Mouse (Mus musculus) lung, postnatal 0 days (tissue): ENCODE data around the gene Rbpjl. TPM values are rescaled to one million over a fixed set of nuclear protein-coding genes. Genes with fewer than 3 reads are reported as not detected.
A peak's percentile ranks its signal among the peaks of the same experiment; 100 is the strongest.

ENCODE experiments used
- ATAC-seq: fragments of 200-750 bp; cut with Nextera tagmentation; 2 replicates; pipeline ENCODE4 v1.8.0; 2017; ENCODE audit warnings: moderate library complexity
- DNase-seq: peaks from one replicate; pipeline ENCODE4 v3.0.0-alpha.2; 2016; ENCODE audit warnings: low spot score
- H3K27ac ChIP-seq: fragments of 300-500 bp; sonication (generic); 2 replicates; pipeline ENCODE4 v1.5.1; 2014; ENCODE audit warnings: antibody characterized with exemption, mild to moderate bottlenecking, low read length, mixed read lengths
- H3K27me3 ChIP-seq: fragments of 300-500 bp; sonication (generic); replicated peaks from 2 replicates; pipeline ENCODE4 v1.6.1; 2014; ENCODE audit warnings: low read length, mixed read lengths; ENCODE audit not compliant: insufficient read depth
- H3K36me3 ChIP-seq: fragments of 300-500 bp; sonication (generic); 2 replicates; pipeline ENCODE4 v1.6.1; 2014; ENCODE audit warnings: low read length, mixed read lengths; ENCODE audit not compliant: insufficient read depth
- H3K4me1 ChIP-seq: fragments of 300-500 bp; sonication (generic); 2 replicates; pipeline ENCODE4 v1.6.1; 2014; ENCODE audit warnings: antibody characterized with exemption, low read depth, low read length, mixed read lengths; ENCODE audit not compliant: insufficient read depth
- H3K4me2 ChIP-seq: fragments of 300-500 bp; sonication (generic); replicated peaks from 2 replicates; pipeline ENCODE4 v1.6.1; 2014; ENCODE audit warnings: low read depth, mild to moderate bottlenecking, low read length, moderate library complexity, mixed read lengths
- H3K4me3 ChIP-seq: fragments of 300-500 bp; sonication (generic); 2 replicates; pipeline ENCODE4 v1.5.1; 2014; ENCODE audit warnings: low read depth, low read length
- H3K9ac ChIP-seq: fragments of 300-500 bp; sonication (generic); replicated peaks from 2 replicates; pipeline ENCODE4 v1.6.1; 2014; ENCODE audit warnings: low read depth, mild to moderate bottlenecking
- H3K9me3 ChIP-seq: fragments of 300-500 bp; sonication (generic); 2 replicates; pipeline ENCODE4 v1.6.1; 2016; ENCODE audit warnings: low read length, mixed read lengths
- CTCF ChIP-seq: IDR thresholded peaks from 2 replicates; pipeline ENCODE4 v1.5.1; 2016; ENCODE audit warnings: antibody characterized with exemption, mild to moderate bottlenecking
- EP300 ChIP-seq: IDR thresholded peaks from 2 replicates; pipeline ENCODE4 v1.6.1; 2016; ENCODE audit warnings: antibody characterized with exemption, mild to moderate bottlenecking, control low read depth
- WGBS: fragments of 180-500 bp; shearing (Covaris S2); extraction: QIAGEN DNeasy Blood & Tissue Kit; methylation state at CpG from one replicate; pipeline ENCODE4 v1.1.7; 2014; 5-methylcytosine and 5-hydroxymethylcytosine counted together
- polyA plus RNA-seq: library from polyadenylated mRNA; unstranded; fragments of >200 nt; fragmentation: Nextera tagmentation; extraction: Ambion mirVana; gene quantifications from 2 replicates; pipeline ENCODE4 v1.2.1, GENCODE M21; 2015

The Rbpjl gene
- polyA plus RNA-seq, 1 experiment from 2014 or later, result 29.7 TPM

GRCm38 (mm10) chr2:164360974-164361657 is 41.8 kb upstream of the Rbpjl start:
- Histone ChIP-seq H3K4me2 (no peak overlapping the region), H3K4me1 (no peaks in the 10 kb centered on the region), H3K9me3 (no peaks in the 10 kb centered on the region), H3K27me3 (no peaks in the 10 kb centered on the region), H3K36me3 (no peaks in the 10 kb centered on the region), H3K9ac (no peak overlapping the region), H3K27ac (no peak overlapping the region), H3K4me3 (no peak overlapping the region)
- DNase-seq, result peak; percentile 55
- TF ChIP-seq CTCF, result no peak
- no peak for TF ChIP-seq EP300
- no peak for ATAC-seq
- WGBS, result 26% methylated on average over 13 of the region's 13 CpGs

- WGBS, result 15% methylated on average over 3 of the region's 3 CpGs
- no peak overlapping the region for H3K4me3 ChIP-seq
- TF ChIP-seq EP300 (no peak), CTCF (no peak)
- peaks cover 3% of the 10 kb centered on the region; the same call in 1 of the 2 replicates for H3K4me1 ChIP-seq
- no peaks in the 10 kb centered on the region for H3K36me3 ChIP-seq
- no peak overlapping the region for H3K27ac ChIP-seq
- no peaks in the 10 kb centered on the region for H3K9me3 ChIP-seq
- no peak overlapping the region for H3K9ac ChIP-seq
- no peaks in the 10 kb centered on the region for H3K27me3 ChIP-seq
- DNase-seq (no peak), ATAC-seq (no peak)
- H3K4me2 ChIP-seq, result no peak overlapping the region
Measured at GRCm38 (mm10) chr2:164366947-164367346, 36.0 kb upstream of the Rbpjl start.

- no peak overlapping the region for H3K4me2 ChIP-seq
- ATAC-seq, result no peak
- no peaks in the 10 kb centered on the region for H3K27me3 ChIP-seq
- H3K4me3 ChIP-seq, result no peak overlapping the region
- no peaks in the 10 kb centered on the region for H3K9me3 ChIP-seq
- no peaks in the 10 kb centered on the region for H3K36me3 ChIP-seq
- WGBS, result 64% methylated on average over 6 of the region's 6 CpGs
- no peak overlapping the region for H3K27ac ChIP-seq
- H3K4me1 ChIP-seq, result peaks cover 3% of the 10 kb centered on the region; the same call in 1 of the 2 replicates
- no peak overlapping the region for H3K9ac ChIP-seq
- no peak for TF ChIP-seq EP300
- TF ChIP-seq CTCF, result no peak
- no peak for DNase-seq
Measured at GRCm38 (mm10) chr2:164368620-164369105, 34.3 kb upstream of the Rbpjl start.

- TF ChIP-seq CTCF, result no peak
- 63% methylated on average over 3 of the region's 3 CpGs for WGBS
- Histone ChIP-seq H3K4me3 (no peak overlapping the region), H3K9ac (no peak overlapping the region), H3K4me2 (no peak overlapping the region), H3K4me1 (peaks cover 3% of the 10 kb centered on the region; the same call in 1 of the 2 replicates), H3K27ac (no peak overlapping the region), H3K9me3 (no peaks in the 10 kb centered on the region), H3K36me3 (no peaks in the 10 kb centered on the region), H3K27me3 (no peaks in the 10 kb centered on the region)
- ATAC-seq (no peak), DNase-seq (no peak)
Measured at GRCm38 (mm10) chr2:164371371-164371770, 31.6 kb upstream of the Rbpjl start.

- Histone ChIP-seq H3K9me3 (no peaks in the 10 kb centered on the region), H3K27me3 (no peaks in the 10 kb centered on the region), H3K4me3 (no peak overlapping the region), H3K4me2 (no peak overlapping the region), H3K9ac (no peak overlapping the region), H3K27ac (no peak overlapping the region), H3K4me1 (no peaks in the 10 kb centered on the region), H3K36me3 (no peaks in the 10 kb centered on the region)
- TF ChIP-seq CTCF (no peak), EP300 (no peak)
- DNase-seq, result peak; percentile 13
- ATAC-seq, result no peak
- 19% methylated on average over 3 of the region's 3 CpGs for WGBS
Measured at GRCm38 (mm10) chr2:164372408-164373053, 30.4 kb upstream of the Rbpjl start.

- Histone ChIP-seq H3K9ac (no peak overlapping the region), H3K4me3 (no peak overlapping the region), H3K4me1 (no peaks in the 10 kb centered on the region), H3K27me3 (no peaks in the 10 kb centered on the region), H3K9me3 (no peaks in the 10 kb centered on the region), H3K27ac (no peak overlapping the region), H3K4me2 (no peak overlapping the region), H3K36me3 (no peaks in the 10 kb centered on the region)
- DNase-seq (peak; percentile 58), ATAC-seq (peak; percentile 48)
- no peak for TF ChIP-seq EP300
- TF ChIP-seq CTCF, result no peak
- WGBS, result 19% methylated on average over 4 of the region's 4 CpGs
Measured at GRCm38 (mm10) chr2:164373187-164373586, 29.8 kb upstream of the Rbpjl start.
